Mouse (Mus musculus): Measurements from ENCODE around the gene Epn1.

Gene Epn1

DNA sequence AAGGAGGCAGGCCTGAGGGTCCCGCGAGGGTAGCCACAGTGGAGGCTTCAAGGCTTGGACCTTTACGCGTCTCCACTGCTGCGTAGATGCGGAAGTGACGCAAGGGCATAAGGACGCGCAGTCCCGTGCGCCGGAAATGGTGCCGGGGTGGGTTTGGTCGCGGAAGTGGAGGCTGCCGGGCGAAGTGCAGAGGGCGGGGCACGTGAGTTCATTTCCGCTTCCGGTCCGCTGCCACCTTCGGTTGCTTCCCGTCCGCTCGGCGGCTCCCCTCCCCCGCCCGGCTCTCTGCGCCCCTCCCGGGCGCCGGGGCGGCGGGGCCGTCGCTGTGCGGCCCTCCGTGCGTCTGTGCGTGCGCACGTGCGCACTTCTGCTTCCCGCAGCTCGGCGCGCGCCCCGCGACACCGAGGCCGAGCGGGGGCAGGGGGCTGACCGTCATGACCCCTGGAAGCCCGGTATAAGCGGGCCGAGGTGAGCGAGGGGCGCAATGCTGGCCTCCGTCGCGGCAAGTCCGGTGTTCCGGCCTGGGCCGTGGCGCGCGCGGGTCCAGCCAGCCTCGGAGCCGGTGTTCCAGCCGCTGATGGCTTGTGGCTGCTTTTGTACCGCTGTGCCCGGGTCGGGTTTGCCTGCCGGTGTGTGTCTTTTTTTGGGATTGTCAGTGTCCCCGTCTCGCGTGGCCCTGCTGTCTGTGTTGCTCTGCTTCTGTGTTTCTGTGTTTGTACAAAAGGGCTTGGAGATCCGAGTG, at the start of gene Epn1:
Epn1 (plus strand) TSS at position 226 of the 742 bp plus-strand sequence.
- DNase-seq, result peak; percentile 98

DNA sequence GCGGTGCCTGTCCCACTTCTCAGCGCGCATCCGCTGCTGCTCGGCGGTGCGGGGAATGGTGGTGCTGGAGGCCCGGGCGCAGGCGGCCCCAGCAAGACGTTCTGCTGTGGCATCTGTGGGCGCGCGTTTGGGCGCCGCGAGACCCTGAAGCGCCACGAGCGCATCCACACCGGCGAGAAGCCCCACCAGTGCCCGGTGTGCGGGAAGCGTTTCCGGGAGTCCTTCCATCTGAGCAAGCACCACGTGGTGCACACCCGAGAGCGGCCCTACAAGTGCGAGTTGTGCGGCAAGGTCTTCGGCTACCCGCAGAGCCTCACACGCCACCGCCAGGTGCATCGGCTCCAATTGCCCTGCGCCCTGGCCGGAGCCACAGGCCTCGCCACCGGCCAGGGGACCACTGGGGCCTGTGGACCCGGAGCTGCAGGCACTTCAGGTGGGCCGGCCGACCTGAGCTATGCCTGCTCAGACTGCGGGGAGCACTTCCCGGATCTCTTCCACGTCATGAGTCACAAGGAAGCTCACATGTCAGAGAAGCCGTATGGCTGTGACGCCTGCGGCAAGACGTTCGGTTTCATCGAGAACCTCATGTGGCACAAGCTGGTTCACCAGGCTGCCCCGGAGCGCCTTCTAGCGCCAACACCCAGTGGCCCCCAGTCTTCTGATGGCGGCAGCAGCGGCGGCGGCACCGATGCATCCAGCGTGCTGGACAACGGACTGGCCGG, 49.3 kb upstream of the Epn1 start:
- no peak for DNase-seq

DNA sequence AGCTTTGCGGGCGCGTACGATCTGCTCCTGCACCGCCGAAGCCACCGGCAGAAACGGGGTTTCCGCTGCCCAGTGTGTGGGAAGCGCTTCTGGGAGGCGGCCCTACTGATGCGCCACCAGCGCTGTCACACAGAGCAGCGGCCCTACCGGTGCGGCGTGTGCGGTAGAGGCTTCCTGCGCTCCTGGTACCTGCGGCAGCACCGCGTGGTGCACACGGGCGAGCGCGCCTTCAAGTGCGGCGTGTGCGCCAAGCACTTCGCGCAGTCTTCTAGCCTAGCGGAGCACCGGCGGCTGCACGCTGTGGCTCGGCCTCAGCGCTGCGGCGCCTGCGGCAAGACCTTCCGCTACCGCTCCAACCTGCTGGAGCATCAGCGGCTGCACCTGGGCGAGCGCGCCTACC, 48.5 kb upstream of the Epn1 start:
- no peak for DNase-seq

DNA sequence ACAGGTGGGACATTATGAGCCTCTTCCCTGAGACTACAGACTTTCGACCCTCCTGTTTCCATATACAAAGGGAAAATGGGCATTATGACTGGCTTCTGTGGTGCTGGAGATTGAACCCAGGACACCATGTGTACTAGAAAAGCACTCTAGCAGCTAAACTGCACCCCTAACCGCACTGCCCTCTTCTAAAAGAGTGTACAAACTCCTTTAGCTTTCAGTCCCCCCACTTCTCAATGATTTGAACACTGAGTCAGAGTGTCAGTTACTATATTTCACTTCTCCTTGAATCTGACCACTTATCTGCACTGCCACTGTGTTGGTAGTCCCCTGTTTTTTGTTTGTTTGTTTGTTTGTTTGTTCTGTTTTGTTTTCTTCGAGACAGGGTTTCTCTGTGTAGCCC, 46.2 kb upstream of the Epn1 start, which contains the start of gene 4632433K11Rik:
4632433K11Rik (plus strand) TSS at position 301 of the 400 bp plus-strand sequence.
- no peak for DNase-seq

DNA sequence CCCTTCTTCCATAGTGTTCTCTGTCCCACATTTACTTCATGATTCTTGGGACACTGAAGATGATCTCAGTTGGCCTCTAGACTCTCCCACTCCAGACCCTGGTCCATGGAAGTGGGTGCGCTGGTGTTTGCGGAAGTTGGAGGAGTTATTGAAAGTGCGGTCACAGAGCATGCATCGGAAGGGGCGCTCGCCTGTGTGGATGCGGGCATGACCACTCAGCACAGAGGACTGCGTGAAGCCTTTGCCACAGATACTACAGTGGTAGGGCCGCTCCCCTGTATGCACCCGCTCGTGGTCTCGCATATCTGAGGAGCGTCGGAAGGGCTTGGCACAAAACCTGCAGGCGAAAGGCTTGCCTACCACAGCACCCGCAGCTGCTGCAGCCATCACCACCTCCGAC, 44.4 kb upstream of the Epn1 start:
- no peak for DNase-seq

DNA sequence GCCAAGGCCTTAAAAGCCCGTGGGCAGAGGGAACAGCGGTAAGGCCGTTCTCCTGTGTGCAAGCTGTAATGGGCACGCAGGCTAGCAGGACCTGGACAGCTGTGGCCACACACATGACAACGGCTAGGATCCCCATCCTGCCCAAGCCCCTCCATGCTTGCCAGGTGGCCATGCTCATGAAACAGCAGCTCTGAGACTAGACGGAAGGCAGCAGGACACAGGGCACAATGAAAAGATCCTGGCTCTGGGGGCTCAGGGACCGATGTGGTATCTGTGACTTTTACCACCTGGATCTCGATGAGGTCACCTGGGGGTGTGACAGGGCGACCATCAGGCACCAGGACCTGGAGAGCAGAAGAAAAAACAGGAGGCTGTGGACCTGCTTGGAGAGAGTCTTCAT, 43.9 kb upstream of the Epn1 start:
- no peak for DNase-seq

DNA sequence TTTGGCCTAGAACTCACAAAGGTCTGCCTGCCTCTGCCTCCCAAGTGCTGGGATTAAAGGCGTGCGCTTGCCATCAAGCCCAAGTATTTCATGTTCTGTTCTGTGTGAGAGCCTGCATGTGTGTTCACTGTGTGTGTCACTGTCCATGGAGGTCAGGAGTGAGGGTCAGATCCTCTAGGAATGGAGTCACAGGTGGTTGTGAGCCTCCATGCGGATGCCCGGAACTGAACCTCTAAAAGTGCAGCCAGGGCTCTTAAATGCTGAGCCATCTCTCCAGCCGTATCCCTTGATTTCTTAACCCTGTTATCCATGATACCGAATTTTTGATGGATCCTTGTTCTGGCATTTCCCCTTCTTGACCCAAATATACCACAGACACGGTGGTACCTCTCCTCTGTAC, 43.0 kb upstream of the Epn1 start:
- DNase-seq, result no peak

DNA sequence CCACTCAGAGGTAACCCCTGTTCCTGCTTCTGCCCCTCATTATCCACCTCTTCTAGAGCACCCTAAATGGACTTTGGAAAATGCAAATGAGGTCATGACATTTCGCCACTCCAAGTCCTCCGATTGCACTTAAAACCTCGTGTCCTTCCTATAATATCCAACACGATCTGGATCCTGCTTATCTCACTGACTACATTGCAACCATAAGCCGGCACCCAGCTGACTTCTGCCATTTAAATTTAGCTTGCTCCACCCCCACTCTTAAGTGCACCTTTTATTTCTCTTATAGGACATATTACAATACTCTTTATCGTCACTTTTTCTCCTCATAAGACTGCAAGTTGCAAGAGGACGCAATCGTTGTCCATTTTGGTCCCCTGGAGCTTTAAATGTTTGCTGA, 42.6 kb upstream of the Epn1 start:
- DNase-seq, result no peak

DNA sequence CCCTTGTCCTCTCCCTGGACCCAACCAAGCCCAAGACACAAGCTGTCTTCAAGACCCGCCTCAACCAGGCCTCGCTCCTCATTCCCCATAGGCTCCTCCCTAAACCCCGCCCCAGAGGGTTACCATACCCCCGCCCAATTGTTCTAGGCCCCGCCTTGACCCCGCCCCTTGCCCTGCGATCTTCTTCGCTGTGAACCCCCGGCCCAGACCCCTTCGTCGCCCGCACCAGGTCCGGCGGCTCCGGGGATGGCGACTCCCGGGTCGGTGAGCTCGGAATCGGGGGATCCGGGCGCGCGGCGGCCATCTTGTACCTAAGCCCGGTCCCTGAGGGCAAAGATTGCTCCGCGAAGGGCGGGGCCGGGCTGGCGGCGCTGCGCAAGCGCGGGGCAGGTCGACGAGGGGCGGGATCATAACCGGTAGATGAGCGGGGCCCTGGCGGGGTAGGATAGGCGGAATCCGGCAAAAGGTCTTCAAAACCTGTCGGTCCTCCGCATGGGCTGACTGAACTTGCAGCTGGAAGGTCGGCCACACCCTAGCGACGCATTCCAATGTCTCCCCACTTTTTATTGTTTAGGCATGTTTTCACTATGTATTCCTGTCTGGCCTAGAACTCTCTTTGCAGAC, 41.8 kb upstream of the Epn1 start, which contains the start of gene Zfp784:
Zfp784 (minus strand) TSS at position 338 of the 624 bp plus-strand sequence.
- DNase-seq, result peak; percentile 93

DNA sequence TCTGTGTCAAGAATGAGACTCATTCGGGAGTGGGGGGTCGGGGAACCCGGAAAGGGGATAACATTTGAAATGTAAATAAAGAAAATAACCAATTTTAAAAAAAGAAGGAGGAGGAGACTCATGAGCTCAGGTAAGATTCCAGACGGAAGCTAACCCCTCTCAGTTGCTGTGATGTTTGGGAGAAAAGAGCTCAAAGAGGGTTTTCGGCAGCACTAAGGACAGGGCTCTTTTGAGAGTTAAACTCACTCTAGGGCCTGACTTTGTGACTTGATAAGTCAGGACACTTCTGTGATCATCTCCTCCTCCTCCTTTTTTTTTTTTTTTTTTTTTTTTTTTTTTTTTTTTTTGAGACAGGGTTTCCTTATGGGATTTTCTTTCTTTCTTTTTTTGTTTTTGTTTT, 41.1 kb upstream of the Epn1 start:
- no peak for DNase-seq

DNA sequence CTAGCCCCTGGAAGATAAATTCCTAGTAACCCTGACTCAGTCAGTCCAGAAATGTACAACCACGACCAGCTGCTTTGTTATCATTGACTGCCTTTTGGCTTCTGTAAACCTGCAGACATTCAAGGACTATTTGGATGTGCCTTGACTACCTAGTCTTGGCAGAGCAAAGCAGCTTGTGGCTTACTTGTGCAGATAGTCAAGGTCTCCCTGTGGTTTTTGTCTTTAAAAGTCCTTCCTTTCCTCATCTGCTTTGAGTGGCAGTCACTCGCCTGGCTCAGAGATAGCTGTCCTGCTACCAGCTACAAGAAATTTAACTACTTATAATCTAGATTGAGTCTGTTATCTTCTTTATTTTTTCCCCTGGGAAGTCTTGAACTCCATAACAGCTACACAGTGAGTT, 35.1 kb upstream of the Epn1 start:
- no peak for DNase-seq

DNA sequence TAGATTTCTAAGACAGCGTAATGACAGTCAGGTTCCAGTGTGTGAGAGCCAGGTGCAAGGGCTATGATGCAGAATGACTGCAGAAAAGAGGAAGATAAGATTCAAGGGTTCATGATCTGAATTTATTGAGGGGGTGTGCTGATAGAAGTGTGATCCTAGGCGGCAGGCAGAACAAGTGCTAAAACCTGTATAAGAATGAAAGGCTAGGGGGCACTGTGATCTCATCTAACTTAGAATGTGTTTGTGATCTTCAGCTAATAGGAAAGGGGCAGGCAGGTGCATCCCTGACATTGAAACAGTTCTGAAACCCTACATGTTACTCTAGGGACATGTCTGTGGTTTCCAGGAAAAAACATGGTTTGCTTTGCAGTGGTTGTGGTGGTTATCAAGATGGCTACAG, 33.9 kb upstream of the Epn1 start:
- DNase-seq, result no peak

DNA sequence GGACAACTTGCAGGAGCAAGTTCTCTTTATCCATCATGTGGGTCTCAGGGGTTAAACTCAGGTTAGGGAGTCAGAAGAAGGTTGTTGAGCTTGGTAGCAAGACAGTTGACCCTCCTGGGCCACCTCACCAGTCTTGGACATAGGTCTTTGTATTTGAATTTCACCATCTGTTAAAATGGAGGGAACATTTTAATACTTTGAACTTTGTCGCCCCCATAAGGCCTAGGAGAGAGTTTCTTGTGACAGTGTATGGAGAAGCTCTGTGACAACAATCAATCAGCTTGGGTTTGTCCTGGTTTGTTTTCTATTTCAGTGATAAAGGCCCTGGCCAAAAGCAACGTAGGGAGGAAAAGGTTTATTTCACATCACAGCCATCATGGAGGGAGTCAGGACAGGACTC, 32.7 kb upstream of the Epn1 start:
- DNase-seq, result no peak

DNA sequence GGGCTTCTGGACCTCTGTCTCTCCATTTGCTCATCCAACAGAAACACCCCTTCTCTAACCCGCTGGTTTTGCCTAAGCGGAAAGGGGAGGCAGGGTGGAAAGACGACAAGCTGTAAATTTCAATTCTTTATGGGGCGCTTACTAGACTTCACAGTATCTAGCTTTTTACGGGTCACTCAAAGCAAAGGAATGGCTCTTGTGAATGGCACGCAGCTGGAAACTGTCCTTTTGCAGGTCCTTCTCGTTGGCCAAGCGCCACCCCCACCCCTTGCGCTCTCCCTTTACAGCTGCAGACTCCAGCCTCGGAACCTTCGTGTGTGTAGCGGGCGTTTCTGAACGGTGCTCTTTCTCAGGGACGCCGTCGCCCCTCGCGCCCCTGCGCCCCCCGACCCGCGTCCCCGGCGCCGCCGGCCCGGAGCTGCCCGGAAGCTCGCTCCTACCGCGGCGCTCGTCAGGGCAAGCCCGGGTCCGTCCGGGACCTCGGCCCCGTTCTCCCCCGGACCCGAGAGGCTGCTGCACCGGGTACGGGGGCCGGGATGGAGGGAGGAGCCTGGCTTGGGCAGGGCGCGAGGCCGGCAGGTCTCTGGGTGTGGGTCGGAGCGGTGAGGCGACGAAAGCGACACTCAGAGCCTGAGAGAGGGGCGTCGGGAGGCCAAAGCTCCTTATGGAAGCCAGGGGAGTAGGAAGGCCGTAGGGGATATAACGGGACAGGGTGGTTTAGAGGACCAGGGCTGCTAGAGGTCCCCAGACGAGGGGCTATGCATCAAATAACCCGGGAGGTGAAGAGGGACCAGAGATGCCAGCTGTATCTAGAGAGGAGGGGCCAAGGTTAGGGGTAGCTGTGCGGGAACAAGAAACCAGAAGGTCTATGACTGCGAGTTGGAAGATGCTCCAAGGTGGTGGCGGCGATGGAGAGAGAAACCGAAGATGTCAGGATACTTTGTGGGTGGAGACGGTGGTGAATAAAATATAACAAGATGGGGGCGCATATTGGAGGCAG, 28.5 kb upstream of the Epn1 start, which contains the start of gene Zfp580:
Zfp580 (plus strand) TSS at position 346 of the 1,000 bp plus-strand sequence.
- peak; percentile 77 for DNase-seq

DNA sequence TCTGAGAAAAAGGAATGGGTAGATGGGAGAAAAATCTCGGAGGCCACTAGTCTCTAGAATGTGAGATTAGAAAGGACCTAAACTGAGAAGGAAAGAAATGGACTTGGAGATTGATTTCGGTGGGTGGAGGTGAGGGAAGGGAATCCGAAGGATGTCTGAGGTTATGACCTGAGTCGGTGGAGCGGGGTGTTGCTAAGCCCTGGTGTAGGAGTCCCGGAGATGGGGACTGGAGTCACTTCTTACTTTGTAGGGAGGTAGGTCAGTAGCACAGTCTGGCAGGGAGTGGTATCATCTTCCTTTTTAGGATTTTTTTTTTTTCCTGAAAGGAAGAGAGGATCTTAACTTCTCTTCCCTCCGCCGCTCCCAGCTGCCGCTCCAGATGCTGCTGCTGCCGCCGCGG, 27.6 kb upstream of the Epn1 start:
- DNase-seq, result no peak

DNA sequence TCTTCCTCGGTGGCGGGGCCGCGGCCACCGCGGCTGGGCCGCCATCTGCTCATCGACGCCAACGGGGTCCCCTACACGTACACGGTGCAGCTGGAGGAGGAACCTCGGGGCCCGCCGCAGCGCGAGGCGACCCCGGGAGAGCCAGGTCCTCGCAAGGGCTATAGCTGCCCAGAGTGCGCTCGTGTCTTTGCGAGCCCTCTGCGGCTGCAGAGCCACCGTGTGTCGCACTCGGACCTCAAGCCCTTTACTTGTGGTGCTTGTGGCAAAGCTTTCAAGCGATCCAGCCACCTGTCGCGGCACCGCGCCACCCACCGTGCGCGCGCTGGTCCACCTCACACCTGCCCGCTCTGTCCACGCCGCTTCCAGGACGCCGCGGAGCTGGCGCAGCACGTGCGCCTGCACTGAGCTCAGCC, 27.1 kb upstream of the Epn1 start:
- DNase-seq, result no peak

DNA sequence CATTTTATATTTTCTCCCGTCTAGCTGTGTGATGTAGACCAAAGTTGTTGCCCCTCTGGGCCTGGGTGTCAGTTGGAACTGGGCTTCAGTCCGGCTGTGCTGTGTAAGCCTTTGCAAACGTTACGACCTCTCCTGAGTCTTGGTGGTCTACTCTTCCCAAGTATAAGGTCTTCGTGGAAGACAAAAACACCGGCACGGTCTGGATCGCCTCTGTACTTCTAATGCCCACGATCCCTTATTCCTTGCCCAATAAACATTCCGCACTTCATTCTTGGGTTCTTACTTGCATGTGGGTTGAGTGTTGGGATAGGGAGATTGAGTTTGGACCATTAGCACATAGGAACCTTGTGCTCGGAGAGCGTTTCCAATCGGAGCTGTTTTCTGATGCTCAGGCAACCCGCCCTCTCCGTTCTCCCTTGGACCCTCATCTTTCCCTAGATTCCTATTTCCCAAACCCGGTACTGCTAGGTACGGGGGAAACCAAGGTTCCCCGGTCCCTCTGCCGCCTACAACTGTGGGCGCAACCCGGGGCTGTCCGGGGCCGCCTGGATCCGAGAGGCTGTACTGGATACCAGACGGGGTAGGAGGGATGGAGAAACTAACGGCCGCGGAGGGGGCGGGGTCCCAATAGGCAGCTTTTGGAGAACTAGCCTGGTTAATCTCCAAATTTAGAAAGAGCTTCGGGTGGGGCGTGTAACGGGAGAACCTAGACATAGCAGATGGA, 26.4 kb upstream of the Epn1 start:
- DNase-seq, result no peak

DNA sequence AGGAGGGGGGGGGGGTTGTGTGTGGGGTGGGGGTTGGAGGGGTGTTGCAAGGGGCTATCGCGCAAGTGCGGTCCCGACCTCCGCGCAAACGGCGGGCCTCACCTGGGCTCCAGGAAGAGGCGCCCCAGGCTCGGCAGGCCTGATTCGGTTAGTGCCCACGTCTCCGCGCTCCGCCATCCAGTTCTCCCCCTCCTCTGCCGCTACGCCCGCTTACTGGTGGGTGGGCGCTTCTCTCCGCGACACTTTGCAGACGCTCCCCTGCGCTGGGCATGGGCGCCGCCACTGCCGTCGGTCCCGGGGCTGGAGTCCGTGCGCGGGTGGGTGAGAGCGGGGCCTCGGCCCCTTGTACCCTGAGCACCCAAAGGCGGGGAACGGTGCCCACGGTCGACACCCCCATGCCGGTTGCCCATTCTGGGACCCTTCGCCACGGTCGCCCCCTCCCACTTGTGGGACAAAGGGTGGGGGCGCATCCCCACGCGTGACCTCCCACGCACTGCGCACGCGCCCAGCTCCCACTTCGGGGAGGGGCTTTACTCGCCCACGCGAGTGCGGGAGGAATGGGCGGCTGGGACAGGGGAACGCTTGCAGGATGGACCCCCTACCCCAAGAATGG, 23.3 kb upstream of the Epn1 start:
- peak; percentile 67 for DNase-seq

DNA sequence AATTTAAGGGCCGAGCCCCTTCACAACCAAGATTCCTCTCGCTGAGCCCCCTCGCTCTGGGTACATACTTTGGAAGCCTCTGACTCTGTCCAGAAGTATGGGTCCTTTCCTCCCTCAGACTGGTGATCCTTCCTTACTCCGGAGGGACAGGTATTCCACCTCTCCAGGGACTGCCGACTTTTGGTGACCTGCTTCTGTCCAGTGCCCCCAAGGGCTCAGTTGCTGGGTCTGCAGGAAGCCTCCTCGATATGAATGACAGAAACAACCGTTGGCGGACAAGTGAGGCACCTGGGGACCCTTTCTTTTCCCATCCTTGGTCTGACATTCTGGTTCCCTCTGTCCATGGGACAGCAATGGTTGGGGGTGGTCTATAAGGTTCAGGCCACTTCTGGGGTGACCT, 22.7 kb upstream of the Epn1 start:
- no peak for DNase-seq

DNA sequence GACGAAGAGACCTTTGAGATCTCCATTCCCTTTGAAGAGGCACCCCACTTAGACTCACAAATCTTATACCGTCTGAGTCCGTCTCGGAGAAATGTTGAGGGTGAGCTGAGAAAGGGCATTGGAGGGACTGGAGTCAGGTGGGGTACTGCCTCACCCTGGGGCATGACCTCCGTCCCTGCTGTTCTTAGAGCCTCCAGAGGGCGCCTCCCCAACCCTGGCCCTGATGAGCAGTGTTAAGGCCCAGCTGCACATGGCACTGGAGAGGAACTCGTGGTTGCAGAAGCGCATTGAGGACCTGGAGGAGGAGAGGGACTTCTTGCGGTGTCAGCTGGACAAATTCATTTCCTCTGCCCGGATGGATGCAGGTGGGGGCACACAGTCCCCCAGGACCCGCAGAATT, 22.2 kb upstream of the Epn1 start:
- DNase-seq, result peak; percentile 25

DNA sequence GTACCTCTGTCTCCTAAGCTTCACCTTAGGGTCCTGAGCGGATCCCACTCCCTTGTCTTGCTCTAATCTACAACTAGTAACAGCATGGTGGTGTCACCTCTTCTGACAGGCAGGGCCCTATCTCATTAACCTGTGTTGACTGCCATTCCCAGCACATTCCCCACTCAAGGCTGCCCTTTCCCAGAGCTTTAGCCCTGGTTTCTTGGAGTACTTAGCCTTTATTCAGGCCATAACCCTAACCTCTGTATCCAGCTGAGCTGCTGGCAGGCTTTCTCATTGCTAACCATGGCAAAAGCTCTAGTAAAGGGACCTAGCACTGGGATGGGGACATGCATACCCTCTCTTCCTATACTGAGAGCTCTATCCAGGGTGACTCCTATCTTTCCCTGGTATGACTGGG, 21.4 kb upstream of the Epn1 start:
- DNase-seq, result no peak
